Mouse (Mus musculus) B cell, adult 2 months (primary cell): Measurements from ENCODE around the gene Wdr18.

Experiments used
- DNase-seq, 2 experiments: peaks; one replicate each; pipeline ENCODE4 v3.0.0; 2022

Wdr18 gene

DNA sequence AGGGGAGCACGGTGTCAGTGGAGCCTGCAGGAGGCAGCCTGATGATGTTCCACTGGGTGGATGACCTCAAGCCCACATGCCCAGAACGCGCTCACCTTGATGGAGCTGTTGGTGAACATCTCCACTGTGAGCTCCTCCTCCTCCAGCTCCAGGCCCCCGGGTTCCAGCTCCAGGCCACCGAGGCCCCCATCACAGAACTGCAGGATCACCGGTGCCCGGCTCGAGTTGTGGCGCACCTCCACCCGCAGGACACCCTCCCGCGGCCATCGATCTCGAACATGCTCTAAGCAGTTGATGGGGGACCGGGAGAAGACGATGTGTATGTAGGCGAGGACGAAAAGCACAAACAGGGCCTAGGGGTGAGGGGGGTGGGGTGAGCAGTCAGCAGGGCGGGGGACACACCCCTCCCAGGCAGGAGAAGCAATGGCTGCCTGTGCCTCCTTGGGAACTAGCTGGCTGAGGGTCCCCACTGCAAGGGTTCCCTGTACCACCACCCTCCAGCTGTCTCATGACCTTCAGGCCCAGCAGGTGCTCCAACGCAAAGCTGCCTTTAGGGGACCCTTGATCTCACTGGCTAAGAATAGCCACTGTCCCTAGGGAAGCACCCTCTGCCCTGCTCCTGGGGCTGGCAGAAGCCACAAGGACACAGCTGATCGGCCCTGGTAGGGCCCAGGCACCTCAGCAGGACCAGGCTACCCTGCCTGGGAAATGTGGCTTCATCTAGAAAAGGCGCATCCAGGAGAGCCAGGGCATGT is 19.6 kb downstream of the Wdr18 start:
- no peak for DNase-seq

DNA sequence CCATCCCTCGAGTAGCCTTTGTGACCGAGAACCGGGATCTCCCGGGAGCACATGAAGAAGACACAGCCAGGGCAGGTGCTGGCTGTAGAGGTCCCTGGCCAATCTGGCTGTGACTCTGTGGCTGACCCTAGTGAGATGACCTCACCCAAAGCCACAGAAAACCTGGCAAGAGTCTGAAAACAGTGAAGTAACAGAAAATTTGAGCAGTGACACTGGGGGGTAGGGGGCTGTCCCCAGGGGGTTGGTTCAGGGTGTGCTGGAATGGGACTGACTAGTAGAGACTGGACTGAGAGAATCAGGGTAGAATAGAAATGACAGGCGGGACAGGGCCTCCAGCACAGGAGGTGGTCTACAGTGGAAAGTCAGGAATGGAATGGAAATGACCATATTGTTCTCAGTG is 23.3 kb downstream of the Wdr18 start:
- peak in 1 of 2 experiments; percentile 8 for DNase-seq

DNA sequence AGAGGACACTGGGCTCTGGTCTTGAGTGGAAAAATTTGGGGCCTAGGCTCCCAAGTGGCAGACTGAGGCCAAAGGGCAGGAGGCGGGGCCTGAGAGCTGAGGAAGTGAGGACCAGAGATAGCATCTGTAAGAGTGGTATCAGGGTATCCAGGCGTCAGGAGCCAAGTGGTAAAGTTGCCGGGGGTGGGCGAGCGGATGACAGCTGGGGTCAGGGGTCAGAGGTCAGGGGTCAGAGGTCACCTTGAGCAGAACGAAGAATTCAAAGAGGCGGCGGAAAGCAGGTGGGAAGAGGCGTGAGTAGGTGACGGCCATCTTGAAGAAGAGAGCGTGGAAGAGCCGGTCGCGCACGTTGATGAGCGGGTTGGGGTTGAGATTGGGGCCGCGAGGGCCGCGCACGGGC is 23.7 kb downstream of the Wdr18 start:
- peak; percentile 79 to 81 for DNase-seq

DNA sequence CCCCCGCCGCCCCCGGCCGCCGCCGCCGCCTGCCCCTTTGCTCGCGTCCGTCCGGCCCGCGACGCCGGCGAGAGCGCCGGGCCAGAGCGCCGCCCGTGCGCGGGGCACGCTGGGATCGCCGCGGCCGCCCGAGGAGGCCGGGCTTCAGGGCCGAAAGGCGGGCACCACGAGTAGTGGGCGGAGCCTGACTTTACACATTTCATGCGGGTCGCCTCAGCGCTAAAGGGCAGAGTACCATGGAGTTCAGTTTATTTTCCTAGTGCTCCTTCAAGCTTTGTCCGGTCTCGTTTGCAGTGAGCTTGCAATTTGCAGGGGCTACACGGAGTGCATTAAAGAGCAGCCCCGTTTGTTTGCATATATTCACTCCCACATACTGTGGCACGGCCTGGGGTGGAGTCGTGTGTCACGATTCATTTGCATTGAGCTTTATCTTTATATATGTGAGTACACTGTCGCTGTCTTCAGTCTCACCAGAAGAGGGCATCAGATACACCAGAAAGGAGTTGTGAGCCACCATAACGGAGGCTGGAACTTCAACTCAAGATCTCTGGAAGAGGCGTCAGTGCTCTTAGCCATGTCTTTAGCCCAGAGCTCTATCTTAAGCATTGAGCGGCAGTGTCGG is 24.4 kb downstream of the Wdr18 start, which contains the start of gene Tmem259:
Tmem259 (minus strand) TSS at position 136 of the 622 bp plus-strand sequence.
- peak; percentile 89 to 91 for DNase-seq

DNA sequence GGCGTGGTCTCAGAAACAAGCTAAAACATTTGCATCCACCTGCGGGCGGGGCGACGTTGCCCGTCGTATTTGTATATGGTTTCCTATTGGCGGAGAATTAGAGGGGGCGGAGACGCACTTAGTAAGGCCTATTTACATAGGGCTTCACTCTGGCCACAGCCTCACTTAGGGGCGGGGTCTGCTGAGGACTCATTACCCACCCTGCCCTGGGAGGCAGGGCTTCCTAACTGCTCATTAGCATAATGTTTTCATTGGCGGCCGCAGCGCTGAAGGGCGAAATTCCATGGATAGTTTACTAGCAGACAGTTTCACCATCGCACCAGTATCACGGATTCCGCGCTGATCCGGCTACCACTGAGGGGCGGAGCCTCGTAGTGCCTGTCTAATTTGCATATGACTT is 24.9 kb downstream of the Wdr18 start:
- DNase-seq = peak; percentile 94 to 96

DNA sequence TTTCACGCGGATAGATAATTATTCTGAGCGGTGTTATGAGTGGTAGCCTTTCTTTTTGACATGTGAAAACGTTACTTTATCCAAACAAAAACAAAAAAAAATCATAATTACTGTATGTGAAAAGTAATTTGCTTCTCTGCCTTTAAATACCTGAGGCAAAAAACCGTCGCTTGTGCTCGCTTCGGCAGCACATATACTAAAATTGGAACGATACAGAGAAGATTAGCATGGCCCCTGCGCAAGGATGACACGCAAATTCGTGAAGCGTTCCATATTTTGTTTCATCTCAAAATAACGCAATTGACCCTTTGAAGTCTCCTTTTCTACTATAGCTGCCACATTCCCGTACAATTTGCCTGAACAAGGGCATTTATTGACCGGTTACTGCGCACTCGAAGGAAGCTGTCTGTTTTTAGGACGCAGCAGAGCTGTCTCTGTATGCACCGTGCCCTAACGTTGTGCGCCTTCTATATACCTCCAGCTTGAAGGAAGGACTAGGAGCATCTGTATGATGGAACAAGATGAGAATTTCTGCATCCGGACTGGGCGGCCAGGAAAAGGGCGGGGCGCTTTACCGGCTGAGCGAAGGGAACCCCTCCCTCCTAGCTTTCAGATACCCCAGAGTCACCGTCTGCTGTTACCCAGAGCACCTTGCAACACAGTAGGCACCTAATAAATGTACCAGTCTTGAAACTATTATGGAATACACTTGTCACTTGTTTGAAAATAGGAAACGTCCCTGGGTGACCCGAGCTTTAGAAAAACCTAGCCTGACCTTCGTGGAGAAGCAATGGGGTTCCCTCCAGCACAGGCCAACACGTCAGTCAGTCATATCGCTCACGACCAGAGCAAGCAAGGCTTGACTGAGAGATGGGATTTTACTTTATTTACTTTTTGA is 25.6 kb downstream of the Wdr18 start:
- peak; percentile 72 to 76 for DNase-seq

DNA sequence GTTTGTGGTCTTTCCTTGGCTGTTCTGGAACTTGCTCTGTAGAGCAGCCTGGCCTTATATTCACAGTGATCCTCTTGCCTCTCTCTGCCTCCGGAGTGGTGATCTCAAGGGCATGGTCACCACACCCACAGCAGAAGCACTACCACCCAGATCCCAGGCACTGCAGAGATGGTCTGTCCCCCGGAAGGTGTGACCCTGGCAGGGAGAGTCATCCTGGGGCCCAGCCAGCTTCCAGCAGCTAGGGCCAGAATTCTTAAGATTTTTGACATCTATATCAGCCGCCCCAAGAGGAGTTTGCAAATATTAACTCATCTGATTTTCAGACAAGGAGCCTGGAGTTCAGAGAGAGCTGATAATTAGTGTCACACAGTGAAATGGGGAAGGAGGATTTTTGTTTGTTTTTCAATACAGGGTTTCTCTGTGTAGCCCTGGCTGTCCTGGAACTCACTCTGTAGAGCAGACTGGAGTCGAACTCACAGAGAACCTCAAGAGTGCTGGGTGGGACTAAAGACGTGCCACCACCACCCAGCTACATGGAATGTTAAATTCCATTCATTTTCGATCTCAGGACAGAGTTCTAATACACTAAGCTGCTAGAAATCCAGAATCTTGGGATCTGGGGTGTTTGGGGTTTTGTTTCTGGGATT is 26.4 kb downstream of the Wdr18 start:
- DNase-seq = peak; percentile 40 to 47

DNA sequence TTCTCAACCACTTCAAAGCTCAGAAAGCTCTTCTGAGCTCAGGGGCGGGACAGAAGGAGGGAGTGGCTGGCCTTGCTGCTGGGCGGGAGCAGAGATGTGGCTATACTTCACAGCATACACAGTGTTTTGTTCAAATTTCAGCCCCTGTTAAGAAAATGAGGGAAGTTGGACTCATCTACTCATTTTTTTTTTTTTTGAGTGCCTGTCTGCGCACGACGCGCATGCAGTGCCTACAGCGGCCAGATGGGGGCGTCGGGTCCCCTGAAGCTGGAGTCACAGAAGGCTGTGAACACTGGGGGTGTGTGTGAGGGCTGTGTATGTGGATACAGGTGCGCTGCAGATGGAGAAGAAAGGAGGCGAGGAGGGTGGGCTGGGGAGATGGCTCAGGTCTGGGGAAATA is 27.0 kb downstream of the Wdr18 start:
- DNase-seq = peak; percentile 98 to 99

DNA sequence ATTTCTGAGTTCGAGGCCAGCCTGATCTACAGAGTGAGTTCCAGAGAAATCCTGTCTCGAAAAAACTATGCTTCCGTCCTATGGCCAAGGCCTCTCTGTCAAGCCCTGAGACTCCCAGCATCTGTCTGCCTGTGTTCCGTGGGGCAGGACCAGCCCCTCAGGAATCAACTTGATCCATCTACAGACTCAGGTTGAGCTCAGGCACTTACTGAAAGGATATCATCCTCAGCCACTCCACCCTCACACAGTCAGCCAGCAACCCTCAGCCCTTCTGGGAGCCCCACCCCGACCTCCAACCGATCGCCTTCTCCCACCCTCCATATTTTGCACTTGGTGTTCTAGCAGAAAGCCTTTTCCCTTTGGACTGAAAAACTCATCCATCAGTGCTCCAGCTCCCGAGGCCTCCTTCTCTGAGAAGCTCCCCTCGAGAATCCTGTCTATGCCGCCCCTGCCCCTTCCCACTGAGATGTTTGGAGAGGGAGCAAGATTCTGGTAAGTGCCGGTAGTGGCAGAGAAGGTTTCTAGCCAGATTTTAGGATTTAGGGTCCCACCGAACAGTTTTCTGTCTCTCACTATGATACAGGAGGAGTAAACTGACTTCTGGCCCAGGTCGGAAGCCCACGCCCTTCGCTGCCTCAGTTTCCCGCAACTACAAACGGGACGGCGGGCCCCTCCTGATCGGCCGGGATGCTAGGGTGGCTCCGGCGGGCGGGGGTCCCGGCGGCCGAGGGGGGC is 28.0 kb downstream of the Wdr18 start:
- DNase-seq = peak in 1 of 2 experiments; percentile 12

DNA sequence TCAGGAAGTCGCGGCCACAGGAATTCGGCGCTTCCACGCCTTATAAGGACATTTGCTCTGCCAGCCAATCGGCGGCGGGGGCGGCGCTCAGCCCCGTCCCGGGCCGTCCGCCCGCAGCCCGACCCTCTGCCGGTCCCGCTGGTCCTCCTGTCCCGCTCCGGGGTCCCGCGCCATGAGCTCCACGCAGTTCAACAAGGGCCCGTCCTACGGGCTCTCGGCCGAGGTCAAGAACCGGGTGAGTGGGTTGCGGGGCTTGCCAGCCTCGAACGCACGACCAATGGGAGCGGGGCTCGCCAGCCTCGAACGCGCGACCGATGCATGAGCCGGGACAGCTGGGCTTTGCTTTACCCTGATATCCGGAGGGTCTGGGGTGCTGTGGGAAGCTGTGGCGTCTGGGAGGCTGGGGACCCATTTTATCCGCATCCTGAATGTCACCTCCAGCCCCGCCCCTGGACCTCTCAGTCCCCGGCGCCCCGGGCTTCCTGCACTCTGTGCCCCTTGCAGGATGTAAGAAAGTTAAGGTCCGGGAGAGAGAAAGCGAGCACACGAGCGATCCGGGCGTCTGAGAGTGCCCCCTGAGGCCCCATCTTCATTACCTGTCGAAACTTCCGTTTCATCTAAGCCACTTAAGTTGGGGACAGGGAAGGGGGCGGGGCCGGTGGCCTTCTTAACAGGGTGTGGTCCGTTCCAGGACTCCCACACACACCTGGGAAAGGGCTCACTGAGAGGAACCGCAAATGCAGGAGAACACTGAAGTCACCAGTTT is 28.7 kb downstream of the Wdr18 start, which contains the start of gene Cnn2:
Cnn2 (plus strand) TSS at position 79 of the 766 bp plus-strand sequence.
- peak; percentile 64 to 68 for DNase-seq

DNA sequence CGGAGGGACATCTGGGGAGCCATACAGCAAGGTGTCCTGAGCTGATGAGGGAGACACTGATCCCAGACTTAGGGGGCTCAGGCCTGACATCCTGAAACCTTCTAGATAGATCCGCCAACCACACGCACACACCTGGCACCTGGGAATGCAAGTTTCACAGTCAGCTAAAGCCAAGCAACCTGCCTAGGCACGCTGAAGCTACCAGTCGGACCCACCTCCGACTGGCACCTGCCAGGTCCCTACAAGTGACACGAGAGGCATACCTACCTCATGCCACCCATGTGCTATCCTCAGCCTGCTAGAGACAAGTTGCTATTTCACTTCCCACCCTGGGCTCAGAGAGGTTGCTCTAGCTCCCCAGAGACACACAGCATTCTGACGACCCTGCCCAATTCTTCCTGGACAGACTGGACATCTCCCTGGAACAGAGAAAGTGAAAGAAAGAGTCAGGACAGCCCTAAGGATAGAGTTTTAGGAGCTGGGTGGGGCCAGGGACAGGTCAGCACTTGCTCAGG is 29.4 kb downstream of the Wdr18 start:
- no peak for DNase-seq

DNA sequence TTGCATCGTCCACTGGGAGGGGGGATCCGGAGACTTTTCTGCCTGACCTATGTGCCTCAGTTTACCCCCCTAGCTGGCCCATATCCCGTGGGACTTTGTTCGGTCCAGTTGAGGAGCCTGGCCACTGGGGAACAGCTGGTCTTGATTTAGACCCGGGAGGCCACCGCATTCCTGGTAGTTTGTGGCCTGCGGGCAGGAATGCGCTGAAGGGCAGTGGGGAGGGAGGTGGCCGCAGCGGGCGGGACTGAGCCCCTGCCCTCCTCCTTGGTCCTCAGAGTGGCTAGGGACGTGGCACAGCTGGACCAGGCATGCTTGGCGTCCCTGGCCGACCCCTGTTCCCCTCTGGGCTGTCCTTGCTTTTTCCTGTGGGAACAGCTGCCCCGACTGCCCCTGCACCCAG is 29.9 kb downstream of the Wdr18 start:
- DNase-seq = no peak

DNA sequence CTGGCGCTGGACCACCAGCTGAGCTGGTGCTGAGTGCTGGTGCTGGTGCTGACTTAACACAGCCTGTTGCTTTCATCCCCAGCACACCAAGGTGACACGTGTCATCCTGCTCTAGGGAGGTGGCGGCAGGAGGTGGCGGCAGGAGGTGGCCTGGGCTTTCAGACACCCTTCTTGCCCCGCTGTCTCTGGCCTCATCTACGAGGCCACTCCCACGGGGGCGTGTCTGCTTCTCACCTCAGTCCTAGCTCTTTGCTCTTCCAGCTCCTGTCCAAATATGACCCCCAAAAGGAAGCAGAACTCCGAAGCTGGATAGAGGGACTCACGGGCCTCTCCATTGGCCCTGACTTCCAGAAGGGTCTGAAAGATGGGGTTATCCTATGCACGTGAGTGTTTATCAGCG is 31.1 kb downstream of the Wdr18 start:
- no peak for DNase-seq

DNA sequence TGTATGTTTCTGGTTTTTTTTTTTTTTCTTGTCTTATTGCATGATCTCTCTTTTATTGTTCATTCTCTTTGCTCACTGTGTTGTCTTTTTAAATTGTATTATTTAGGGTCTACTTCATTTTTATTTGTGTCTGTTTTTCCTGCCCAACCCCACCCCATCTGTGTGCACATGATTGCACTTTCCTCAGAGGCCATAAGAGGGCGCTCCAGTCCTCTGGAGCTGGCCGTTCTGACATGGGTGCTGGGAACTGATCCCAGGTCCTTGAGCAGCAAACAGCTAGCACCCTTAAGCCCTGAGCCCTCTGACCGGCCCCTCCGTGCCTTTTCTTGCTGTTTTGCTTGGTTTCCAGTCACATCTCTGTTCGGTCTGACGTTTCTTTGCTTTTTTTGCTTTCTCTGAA is 31.6 kb downstream of the Wdr18 start:
- peak; percentile 40 to 44 for DNase-seq

DNA sequence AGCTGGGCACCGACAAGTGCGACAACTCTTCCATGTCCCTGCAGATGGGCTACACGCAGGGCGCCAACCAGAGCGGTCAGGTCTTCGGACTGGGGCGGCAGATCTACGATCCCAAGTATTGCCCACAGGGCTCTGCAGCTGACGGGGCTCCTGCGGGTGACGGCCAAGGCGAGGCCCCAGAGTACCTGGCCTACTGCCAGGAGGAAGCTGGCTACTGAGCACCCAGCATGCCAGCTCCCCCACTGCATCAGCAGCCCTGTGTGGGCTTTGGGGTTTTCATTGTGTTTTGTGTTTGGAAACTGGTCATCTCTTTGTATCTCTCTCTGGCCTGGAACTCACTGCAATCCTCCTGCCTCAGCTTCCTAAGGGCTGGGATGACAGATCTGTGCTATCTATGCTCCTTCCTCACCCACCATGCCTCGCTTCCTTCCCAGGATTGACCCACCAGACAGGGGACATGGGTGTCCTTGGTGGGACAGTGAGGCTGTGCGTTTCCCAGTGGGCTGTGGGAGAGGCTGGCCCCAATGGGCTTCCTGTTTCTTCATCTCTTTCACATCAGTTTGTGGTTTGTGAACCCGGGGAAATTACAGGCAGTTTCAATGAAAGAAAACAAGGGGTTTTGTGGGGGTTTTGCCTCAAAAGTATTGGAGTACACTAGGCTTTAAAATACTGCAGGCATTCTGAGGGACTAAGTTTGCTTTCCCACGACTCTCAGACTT is 34.6 kb downstream of the Wdr18 start:
- DNase-seq = peak in 1 of 2 experiments; percentile 18

DNA sequence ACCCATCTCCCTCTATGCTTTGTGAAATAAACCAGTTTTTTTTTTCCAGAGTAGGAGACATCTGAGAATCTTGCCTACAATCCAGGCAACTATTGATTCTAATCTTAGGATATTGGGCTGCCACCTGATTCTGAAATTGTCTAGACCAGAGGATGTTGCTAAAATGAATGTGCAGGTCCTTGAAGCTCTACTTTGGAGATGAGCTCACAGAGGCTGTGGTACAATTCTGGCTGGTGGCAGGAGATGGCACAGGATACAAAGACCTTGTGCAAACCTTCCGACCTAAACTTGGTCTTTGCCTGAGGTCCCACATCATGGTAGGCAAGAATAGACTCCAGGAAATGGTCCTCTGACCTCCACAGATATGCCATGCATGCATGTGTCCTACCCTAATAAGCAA is 35.7 kb downstream of the Wdr18 start:
- no peak for DNase-seq

DNA sequence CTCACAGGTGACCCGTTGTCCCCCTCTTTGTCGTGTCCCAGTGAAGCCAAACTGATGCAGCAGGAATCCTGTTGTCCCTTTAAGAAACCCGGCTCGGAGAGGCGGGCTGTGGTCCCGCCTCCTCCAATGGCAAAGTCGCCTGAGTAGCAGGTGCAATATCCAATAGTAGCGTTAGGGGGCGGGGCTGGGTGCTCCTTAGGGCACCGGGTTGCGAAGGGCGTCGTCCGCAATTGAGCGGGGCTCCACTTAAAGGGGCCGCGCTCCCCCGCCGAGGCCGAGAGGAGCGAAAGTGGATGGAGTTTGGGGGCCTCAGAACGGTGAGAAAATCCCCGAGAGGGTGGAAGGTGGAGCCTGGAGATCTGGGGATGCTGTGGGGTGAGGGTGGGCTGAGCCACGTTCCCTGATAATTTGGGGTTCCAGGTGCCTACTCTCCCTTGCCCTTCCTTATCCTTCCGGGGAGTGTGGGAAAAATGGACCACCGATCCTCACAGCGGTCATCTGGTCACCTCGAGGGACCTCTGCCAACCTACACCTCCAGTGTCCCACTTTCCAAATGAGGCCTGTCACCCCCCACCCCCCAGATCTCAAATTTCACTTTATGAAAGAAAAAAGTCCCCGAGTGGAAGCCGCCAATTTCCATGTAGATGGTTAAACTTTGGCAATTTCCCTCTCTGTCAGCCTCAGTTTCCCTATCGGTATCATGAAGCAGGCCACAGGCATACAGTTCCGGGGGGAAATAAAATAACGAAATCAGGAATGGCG is 36.5 kb downstream of the Wdr18 start, which contains the start of gene Abca7:
Abca7 (plus strand) TSS at position 223 of the 762 bp plus-strand sequence.
- peak; percentile 97 to 98 for DNase-seq

DNA sequence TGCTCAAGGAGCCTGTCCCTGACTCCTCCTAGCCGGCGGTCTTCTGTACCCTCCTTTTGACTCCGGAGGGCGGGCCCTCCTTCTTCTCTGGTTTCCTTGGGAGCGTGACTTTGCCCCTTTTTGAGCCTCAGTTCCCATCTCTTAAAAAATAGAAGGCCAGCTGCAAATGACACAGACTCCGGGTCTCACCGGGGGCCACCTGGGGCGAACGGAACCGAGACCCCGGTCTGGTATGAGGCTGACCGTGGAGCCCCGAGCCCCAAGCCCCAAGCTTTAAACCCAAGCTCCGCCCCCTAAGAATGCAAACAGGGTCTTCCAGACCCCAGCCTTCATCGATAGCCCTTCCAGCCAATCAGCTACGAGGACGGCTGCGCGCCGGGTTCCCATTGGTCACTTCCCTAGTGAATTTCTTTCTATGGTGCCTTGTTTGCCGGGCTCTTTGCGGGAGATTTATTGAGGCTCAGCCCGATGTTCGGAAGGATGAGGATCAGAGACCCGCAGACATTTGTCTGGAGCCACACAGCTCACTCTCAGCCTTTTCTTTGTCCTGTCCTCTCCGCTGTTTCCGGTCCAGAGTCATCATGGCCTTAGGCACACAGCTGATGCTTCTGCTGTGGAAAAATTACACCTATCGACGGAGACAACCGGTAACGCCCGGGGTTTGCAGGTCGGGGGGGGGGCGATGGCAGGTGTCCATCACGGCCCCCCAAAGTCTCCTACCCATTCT is 37.2 kb downstream of the Wdr18 start:
- peak; percentile 37 to 45 for DNase-seq

DNA sequence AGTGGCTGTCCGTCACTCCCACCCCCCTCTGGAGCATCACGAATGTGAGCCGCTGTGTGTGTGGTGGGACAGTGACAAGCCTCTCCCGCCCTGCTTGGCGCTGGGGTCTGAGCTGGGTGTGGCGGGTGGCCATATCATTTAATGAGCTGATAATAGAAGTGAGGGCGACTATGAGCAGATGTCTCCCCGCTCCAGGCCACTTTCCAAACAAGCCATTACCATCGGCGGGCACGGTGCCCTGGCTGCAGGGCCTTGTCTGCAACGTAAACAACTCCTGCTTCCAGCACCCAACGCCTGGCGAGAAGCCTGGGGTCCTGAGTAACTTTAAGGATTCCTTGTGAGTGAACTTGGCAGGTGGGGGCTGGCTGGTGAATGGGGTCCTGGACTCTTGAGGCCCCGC is 37.9 kb downstream of the Wdr18 start:
- no peak for DNase-seq
